Mouse (Mus musculus) spleen, postnatal 10 days (tissue): Measurements from ENCODE around the gene Hmg20b.

Source experiments
- DNase-seq, 2 experiments: peaks; one replicate each; pipeline ENCODE4 v3.0.0; 2021 to 2022; ENCODE audit warnings: low spot score in 2 of 2

Hmg20b gene

DNA sequence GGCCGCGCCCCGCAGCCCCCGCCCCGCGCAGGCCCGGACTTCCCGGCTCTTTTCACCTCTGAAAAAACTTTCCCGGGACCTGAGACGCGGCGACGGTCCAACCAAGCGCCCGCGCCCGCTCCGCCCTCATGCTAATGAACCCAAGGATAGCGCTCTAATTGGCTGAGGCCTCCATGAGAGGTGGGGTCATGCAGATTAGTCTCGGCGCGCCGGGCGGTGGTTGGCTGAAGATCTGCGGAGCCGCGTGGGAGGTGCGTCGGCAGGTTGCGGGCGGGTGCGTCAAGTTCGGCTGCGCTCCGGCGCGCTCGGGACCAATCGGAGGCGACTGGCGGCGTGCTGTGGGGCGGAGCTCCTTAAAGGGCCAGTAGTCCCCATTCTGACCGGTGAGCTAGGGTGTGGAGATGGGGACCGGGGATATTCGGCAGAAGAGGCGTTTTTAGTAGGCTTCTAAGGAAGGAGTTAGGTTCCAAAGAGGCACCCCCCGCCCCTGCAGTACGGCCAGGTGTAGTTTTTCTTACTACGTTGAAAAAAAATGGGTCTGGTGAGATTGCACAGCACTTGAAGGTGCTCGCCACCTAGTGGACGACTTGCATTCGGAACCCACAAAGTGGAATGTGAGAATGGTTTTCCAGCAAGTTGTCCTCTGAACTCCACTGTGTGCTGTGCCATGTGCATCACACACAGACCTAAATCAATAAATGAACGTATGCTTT lies at the start of gene Hmg20b:
Gene Hmg20b (minus strand): TSS at position 130 of the 713 bp plus-strand sequence.
- peak; percentile 95 to 99 for DNase-seq

DNA sequence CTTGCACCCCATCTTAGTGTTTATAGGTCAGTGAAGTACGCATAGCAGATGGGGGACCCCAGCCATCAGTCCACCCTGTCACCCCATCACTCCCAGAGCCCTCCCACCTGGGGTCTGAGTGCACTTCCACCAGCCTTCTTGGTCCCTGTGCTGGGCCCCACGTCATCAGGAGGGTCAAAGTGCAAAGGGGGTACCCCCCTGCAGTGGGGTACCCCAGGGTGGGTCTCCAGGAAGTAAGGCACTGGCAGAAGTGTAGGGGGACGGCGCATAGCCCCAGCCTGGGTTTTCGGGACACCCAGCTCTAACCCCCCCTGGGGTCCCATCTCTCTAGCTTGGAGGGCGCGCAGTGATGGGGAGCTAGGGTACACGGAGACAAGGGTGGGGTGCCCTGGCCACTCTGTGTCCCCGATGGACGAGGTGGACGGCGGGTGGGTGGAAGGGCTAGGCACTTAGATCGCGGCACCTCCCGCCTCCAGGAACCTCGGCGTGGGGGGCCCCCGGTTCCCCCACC lies 49.6 kb upstream of the Hmg20b start:
- no peak for DNase-seq

- no peak for DNase-seq
These were observed 49.0 kb upstream of the Hmg20b start for GRCm38 (mm10) chr10:81399296-81399695.

GRCm38 (mm10) chr10:81396749-81397148 lies 46.5 kb upstream of the Hmg20b start:
- no peak for DNase-seq

GRCm38 (mm10) chr10:81395865-81396264 lies 45.6 kb upstream of the Hmg20b start:
- no peak for DNase-seq

- peak; percentile 81 to 88 for DNase-seq
These were observed 44.8 kb upstream of the Hmg20b start for GRCm38 (mm10) chr10:81395127-81395526.

DNA sequence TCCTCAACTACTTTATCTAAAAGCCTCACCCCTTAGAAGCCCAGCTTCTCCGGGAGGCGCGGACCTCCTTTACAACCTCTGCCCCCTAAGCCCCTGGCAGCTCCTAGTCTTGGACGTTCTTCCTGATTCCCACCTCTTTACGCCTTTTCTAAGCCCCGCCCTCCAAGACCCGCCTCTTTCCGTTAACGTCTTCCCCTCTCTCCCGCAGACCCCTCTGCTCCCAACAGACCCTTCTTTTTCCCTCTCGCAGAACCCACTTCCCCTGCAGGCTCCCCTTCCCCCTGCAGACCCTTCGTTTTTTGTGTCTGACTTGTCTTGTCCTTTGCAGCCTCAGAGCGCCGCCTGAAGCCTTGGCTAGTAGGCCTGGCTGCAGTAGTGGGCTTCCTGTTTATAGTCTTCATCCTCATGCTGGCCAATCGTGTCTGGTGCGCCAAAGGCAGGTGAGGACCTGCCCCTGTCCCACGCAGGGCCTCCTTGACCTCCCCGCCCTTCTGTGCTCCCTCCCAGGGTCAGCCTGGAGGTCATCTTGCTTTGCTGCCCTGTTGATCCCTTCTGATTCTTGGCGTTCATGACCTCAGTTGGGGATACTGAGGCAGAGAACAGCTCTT lies 43.3 kb upstream of the Hmg20b start:
- DNase-seq: peak in 1 of 2 experiments; percentile 55

DNA sequence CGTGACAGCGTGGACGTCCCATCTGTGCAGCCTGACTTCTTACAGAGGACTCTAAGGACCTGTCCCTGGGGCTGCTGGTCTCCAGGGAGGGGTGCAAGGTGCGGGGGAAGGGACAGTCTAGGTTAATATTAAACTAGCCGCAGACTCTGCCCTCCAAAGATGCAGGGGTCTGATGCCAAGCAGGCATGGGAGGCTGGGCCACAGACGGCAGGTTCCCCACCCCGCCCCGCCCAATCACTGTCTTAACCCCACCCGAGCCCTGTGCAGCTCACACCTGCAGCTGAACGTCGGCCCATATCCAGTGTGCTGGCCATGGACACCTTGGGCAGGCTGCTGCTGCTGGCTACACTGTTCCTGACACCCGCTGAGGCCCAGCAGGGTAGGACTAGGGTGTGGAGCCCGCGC lies 42.5 kb upstream of the Hmg20b start, which contains the start of gene Smim24:
Gene Smim24 (plus strand): TSS at position 271 of the 405 bp plus-strand sequence.
- DNase-seq: peak in 1 of 2 experiments; percentile 28

GRCm38 (mm10) chr10:81392270-81392669 lies 42.0 kb upstream of the Hmg20b start:
- no peak for DNase-seq

DNA sequence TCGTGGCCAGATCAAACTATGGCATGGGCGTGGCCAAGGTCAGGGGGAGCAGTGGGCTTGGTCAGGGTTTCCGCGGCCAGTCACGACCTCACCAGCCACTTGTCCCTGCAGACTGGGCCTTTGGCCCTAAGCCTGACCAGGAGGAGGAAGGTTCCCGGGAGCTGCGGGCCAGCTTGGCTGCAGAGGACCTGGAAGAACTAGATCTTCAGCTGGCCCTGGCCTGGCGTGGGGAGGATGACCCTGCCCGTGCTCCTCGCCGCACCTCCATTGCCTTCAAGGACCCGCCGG lies 40.3 kb upstream of the Hmg20b start:
- peak in 1 of 2 experiments; percentile 29 for DNase-seq

GRCm38 (mm10) chr10:81389801-81390677 lies 39.8 kb upstream of the Hmg20b start:
- DNase-seq: peak; percentile 80 to 87

- peak in 1 of 2 experiments; percentile 35 for DNase-seq
These were observed 39.1 kb upstream of the Hmg20b start for GRCm38 (mm10) chr10:81389373-81389772.

- no peak for DNase-seq
These were observed 38.3 kb upstream of the Hmg20b start, which contains the start of gene Gm48552 for GRCm38 (mm10) chr10:81388505-81389055. Gm48552 (plus strand) TSS chr10:81389005.

- peak in 1 of 2 experiments; percentile 22 for DNase-seq
These were observed 37.4 kb upstream of the Hmg20b start for GRCm38 (mm10) chr10:81387716-81388115.

DNA sequence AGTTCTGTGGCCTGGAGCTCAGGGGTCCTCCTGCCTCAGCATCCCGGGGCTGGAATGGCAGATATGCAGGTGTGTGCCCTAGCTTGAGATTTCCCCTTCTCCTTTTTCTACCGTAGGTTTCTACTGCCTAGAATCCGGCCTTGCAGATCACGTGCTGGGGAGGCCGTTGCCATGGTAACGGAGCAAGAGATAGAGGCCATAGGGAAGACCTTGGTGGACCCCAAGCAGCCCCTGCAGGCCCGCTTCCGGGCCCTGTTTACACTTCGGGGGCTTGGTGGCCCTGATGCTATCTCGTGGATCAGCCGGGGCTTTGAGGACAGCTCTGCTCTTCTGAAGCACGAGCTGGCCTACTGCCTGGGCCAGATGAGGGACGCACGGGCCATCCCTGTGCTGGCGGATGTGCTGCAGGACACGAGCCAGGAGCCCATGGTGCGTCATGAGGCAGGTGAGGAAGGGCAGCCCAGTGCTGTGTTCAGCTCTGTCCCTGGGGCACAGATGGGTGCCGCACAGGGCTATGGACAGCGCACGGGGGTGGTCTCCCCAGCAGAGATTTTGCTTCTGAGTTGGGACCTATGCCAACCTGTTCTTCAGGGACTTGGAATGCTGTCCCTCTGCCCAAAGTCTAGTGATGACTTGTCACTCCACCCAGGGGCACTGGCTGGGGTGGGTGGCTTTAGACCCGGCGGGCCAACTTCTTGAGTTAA lies 35.5 kb upstream of the Hmg20b start:
- DNase-seq: peak in 1 of 2 experiments; percentile 41

- no peak for DNase-seq
These were observed 34.3 kb upstream of the Hmg20b start for GRCm38 (mm10) chr10:81384605-81384982.

DNA sequence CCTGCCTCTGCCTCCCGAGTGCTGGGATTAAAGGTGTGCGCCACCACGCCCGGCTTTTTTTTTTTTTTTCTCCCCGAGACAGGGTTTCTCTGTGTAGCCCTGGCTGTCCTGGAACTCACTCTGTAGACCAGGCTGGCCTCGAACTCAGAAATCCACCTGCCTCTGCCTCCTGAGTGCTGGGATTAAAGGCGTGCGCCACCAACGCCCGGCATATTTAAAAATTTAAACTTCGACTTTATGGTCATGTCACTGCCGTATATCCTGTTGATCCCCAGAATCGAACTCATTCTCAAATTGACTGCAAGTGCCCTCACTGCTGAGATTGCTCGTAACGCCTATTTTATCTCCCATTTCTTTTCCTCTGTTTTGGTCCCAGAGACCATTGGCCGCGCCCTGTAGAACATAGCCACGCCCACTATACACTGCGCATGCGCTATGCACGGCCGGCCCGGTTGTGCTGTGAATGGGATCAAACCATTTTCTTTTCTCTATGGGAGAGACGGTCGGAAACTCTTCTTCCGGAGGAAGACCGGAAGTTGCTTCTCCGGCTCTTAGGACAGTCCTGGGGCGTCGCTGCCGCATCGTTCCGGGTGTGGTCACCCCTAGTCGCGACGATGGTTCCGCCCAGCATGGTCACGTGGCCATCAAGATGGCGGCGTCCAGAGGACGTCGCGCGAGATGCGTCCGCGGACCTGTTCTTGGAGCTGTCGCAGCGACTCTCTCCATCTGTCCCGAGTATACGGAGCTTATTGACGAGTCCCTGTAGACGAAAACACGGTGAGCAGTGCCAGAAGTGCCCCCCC lies 33.7 kb upstream of the Hmg20b start, which contains the start of the genes Dohh and Gm48551:
Gene Dohh (plus strand): TSS at position 627 of the 803 bp plus-strand sequence.
Gene Gm48551 (plus strand): TSS at position 665 of the 803 bp plus-strand sequence.
- peak; percentile 100 for DNase-seq

GRCm38 (mm10) chr10:81382039-81382438 lies 31.8 kb upstream of the Hmg20b start:
- DNase-seq: peak; percentile 89 to 94

GRCm38 (mm10) chr10:81379809-81380378 lies 29.6 kb upstream of the Hmg20b start:
- peak in 1 of 2 experiments; percentile 54 for DNase-seq

DNA sequence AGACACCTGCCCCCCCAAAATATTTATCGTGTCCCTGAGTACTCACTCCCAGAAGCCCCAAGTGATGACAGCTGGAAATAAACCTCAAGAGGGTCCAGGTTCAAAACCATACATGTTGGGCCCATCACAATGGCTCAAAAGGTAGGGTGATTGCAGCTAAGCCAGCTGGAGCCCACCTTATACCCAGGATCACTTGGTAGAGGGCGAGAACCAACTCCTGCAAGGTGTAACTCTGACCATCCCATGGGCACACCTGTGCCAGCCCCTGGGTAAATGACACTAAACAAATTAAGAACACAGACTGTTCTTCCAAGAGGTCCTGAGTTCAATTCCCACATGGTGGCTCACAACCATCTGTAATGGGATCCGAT lies 28.9 kb upstream of the Hmg20b start:
- DNase-seq: peak in 1 of 2 experiments; percentile 57
